Mouse (Mus musculus) C2C12 (cell line): Measurements from ENCODE around the gene Cald1.

ENCODE experiments used
- CTCF ChIP-seq: IDR thresholded peaks from one replicate; pipeline ENCODE4 v1.5.1; 2011; ENCODE audit not compliant: control insufficient read depth, insufficient read depth, insufficient read length
- MAX ChIP-seq: IDR thresholded peaks from one replicate; pipeline ENCODE4 v1.6.1; 2011; ENCODE audit warnings: mild to moderate bottlenecking, control low read depth
- MYOD1 ChIP-seq: IDR thresholded peaks from one replicate; pipeline ENCODE4 v1.6.1; 2011; ENCODE audit warnings: low read depth; ENCODE audit not compliant: control insufficient read depth, insufficient read length
- USF1 ChIP-seq: IDR thresholded peaks from one replicate; pipeline ENCODE4 v1.6.1; 2011; ENCODE audit warnings: low read depth, mild to moderate bottlenecking, control low read depth, moderate library complexity

DNA sequence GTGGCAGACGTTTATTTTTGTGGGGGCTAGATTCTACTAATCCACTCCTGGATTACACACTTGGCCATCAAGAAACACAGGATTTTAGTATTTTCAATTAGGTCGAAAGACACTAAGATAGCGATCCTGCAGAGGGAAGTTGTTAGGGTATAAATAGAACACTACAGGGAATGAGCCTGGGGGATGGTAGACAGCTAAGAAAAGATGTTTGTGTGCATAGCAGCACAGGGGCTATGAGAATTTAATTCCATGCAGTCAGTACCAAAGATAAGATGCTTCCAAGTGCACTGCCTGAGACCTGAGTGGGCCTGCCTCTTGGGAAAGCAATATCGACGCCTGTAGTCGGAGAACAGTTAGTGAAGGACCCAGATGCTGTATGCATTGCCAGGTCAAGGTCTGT is 172.2 kb downstream of the Cald1 start:
- no peak for TF ChIP-seq CTCF
- TF ChIP-seq MYOD1, result no peak
- TF ChIP-seq USF1, result no peak
- no peak for TF ChIP-seq MAX
